Mouse (Mus musculus): ENCODE data around the gene Olfr685.

DNA sequence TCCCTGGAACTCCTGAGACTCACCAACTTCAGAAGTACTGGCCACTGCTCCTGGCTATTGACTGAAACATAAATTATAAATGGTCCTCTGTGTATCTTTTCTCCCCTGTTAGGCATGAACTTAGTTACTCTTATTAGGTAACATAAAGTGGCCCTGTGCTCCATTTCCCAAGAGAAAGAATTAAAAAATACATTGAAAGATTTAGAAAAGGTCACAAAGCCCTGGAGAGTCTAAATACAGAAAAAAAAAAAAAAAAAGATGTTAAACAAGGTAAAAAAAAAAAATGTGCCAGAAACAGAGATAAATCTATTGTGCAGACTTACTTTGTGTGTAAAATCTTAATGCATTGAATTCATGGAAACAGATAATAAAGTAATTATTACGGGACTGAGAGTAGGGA, 22.3 kb downstream of the Olfr685 start, which contains the start of gene Olfr684:
- no peak for TF ChIP-seq POLR2A (IDR thresholded peaks at IDR 0.05; ENCODE audit: insufficient read length, low read depth)
- TF ChIP-seq USF1 (IDR thresholded peaks at IDR 0.05; ENCODE audit: low read depth) = no peak
- TF ChIP-seq MAX (IDR thresholded peaks at IDR 0.05; ENCODE audit: low read depth) = no peak
- no peak for TF ChIP-seq CEBPB (IDR thresholded peaks at IDR 0.05; ENCODE audit: insufficient read depth, poor library complexity, severe bottlenecking)
- no peak for TF ChIP-seq POLR2AphosphoS2 (IDR thresholded peaks at IDR 0.05; ENCODE audit: insufficient read length, low read depth)
- no peak for TF ChIP-seq MYOG (IDR thresholded peaks at IDR 0.05; ENCODE audit: control insufficient read depth in 1 of 3, insufficient read depth in 1 of 3, insufficient read length in 2 of 3, low read depth in 2 of 3)
- TF ChIP-seq TCF12 (IDR thresholded peaks at IDR 0.05; ENCODE audit: insufficient read depth, poor library complexity, severe bottlenecking) = no peak
- TF ChIP-seq E2F4 (IDR thresholded peaks at IDR 0.05; ENCODE audit: insufficient read depth) = no peak
- no peak for TF ChIP-seq SRF (IDR thresholded peaks at IDR 0.05; ENCODE audit: control insufficient read depth, insufficient read length, low read depth)
- no peak for TF ChIP-seq MYOD1 (IDR thresholded peaks at IDR 0.05; ENCODE audit: control insufficient read depth in 1 of 3, insufficient read length in 2 of 3, low read depth in 2 of 3)
- no peak for TF ChIP-seq TCF3 (IDR thresholded peaks at IDR 0.05; ENCODE audit: insufficient read length, low read depth)
